Mouse (Mus musculus) heart, embryonic 13.5 days (tissue): ENCODE results near the gene Pik3c2b. TPM values are rescaled to one million over a fixed set of nuclear protein-coding genes. Genes with fewer than 3 reads are reported as not detected.

Source experiments
- ATAC-seq: fragments of 200-750 bp; cut with Nextera tagmentation; 2 replicates; pipeline ENCODE4 v1.8.0; 2017; ENCODE audit warnings: moderate TSS enrichment; ENCODE audit not compliant: insufficient number of reproducible peaks, low FRiP score, low TSS enrichment; ENCODE audit errors: extremely low read depth
- H3K27ac ChIP-seq: fragments of 300-500 bp; sonication (generic); replicated peaks from 2 replicates; pipeline ENCODE4 v1.5.1; 2015; ENCODE audit warnings: moderate library complexity, mild to moderate bottlenecking, inconsistent platforms
- H3K27me3 ChIP-seq: fragments of 300-500 bp; sonication (generic); replicated peaks from 2 replicates; pipeline ENCODE4 v1.6.1; 2015; ENCODE audit warnings: mild to moderate bottlenecking, inconsistent platforms
- H3K36me3 ChIP-seq: fragments of 300-500 bp; sonication (generic); 2 replicates; pipeline ENCODE4 v1.6.1; 2015; ENCODE audit warnings: mild to moderate bottlenecking, inconsistent platforms
- H3K4me1 ChIP-seq: fragments of 300-500 bp; sonication (generic); 2 replicates; pipeline ENCODE4 v1.6.1; 2015; ENCODE audit warnings: inconsistent platforms
- H3K4me2 ChIP-seq: fragments of 300-500 bp; sonication (generic); 2 replicates; pipeline ENCODE4 v1.6.1; 2015; ENCODE audit warnings: inconsistent platforms, mild to moderate bottlenecking, moderate library complexity
- H3K4me3 ChIP-seq: fragments of 300-500 bp; sonication (generic); 2 replicates; pipeline ENCODE4 v1.5.1; 2015; ENCODE audit warnings: moderate library complexity, mild to moderate bottlenecking, inconsistent platforms
- H3K9ac ChIP-seq: fragments of 300-500 bp; sonication (generic); 2 replicates; pipeline ENCODE4 v1.6.1; 2015; ENCODE audit warnings: inconsistent platforms, mild to moderate bottlenecking, moderate library complexity
- H3K9me3 ChIP-seq: fragments of 300-500 bp; sonication (generic); 2 replicates; pipeline ENCODE4 v1.6.1; 2016; ENCODE audit warnings: inconsistent platforms
- WGBS: fragments of 180-500 bp; shearing (Covaris S2); methylation state at CpG from one replicate; pipeline ENCODE4 v1.1.7; 2015; ENCODE audit warnings: mixed read lengths; 5-methylcytosine and 5-hydroxymethylcytosine counted together
- polyA plus RNA-seq: library from polyadenylated mRNA; unstranded; fragments of >200 nt; fragmentation: Nextera tagmentation; extraction: Ambion mirVana; gene quantifications from 2 replicates; pipeline ENCODE4 v1.2.1, GENCODE M21; 2015

Gene Pik3c2b
- 8.5 and 9.5 TPM in 2 replicates for polyA plus RNA-seq

- ATAC-seq, result no peak
- WGBS, result 5% methylated on average over 15 of the region's 15 CpGs
- Histone ChIP-seq H3K36me3 (no peaks in the 10 kb centered on the region), H3K9ac (peak within 1 kb of the TSS; percentile 86), H3K27me3 (no peaks in the 10 kb centered on the region), H3K4me1 (peaks cover 44% of the 10 kb centered on the region), H3K27ac (peak within 1 kb of the TSS; percentile 87), H3K4me2 (peak within 1 kb of the TSS; percentile 74), H3K4me3 (peak within 1 kb of the TSS; percentile 73), H3K9me3 (no peaks in the 10 kb centered on the region)
These were observed at the start of gene Pik3c2b for GRCm38 (mm10) chr1:133045011-133045860. Gene Pik3c2b, plus strand, starts transcription at chr1:133045667.

- Histone ChIP-seq H3K4me1 (no peaks in the 10 kb centered on the region), H3K4me2 (no peak overlapping the region), H3K9ac (no peak overlapping the region), H3K36me3 (peaks cover 91% of the 10 kb centered on the region), H3K27me3 (no peaks in the 10 kb centered on the region), H3K4me3 (no peak overlapping the region), H3K9me3 (no peaks in the 10 kb centered on the region), H3K27ac (no peak overlapping the region)
- no peak for ATAC-seq
- WGBS, result 91% methylated on average over 6 of the region's 6 CpGs
These were observed 45.1 kb upstream of the Pik3c2b start for GRCm38 (mm10) chr1:133000347-133000746.

- Histone ChIP-seq H3K27ac (no peak overlapping the region), H3K36me3 (peaks cover 77% of the 10 kb centered on the region), H3K9ac (no peak overlapping the region), H3K4me2 (no peak overlapping the region), H3K27me3 (no peaks in the 10 kb centered on the region), H3K4me1 (peaks cover 13% of the 10 kb centered on the region), H3K9me3 (no peaks in the 10 kb centered on the region), H3K4me3 (no peak overlapping the region)
- ATAC-seq, result no peak
- 87% methylated on average over 3 of the region's 3 CpGs for WGBS
These were observed 38.9 kb upstream of the Pik3c2b start for GRCm38 (mm10) chr1:133006571-133006970.

GRCm38 (mm10) chr1:133011955-133012841 lies 33.3 kb upstream of the Pik3c2b start:
- ATAC-seq, result no peak
- H3K4me3 ChIP-seq, result no peak overlapping the region
- WGBS, result 86% methylated on average over 12 of the region's 13 CpGs
- H3K4me2 ChIP-seq, result no peak overlapping the region
- H3K9me3 ChIP-seq, result no peaks in the 10 kb centered on the region
- H3K9ac ChIP-seq, result no peak overlapping the region
- H3K36me3 ChIP-seq, result peaks cover 79% of the 10 kb centered on the region
- peaks cover 10% of the 10 kb centered on the region for H3K4me1 ChIP-seq
- no peaks in the 10 kb centered on the region for H3K27me3 ChIP-seq
- H3K27ac ChIP-seq, result no peak overlapping the region

DNA sequence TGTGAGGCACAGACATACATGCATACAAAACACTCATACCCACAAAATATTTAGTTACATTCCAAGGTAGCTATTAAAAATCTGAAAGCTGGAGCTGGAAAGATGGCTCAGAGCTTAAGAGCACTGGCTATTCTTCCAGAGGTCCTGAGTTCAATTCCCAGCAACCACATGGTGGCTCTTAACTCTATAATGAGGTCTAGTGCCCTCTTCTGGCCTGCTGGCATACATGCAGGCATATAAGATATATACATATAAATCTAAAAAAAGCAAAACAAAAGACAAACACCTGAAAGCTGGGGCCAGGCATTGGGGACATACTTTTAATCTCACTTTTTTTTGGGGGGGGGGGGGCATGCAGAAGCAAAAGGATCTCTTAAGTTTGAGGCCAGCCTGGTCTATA lies 32.1 kb upstream of the Pik3c2b start:
- no peak overlapping the region for H3K9ac ChIP-seq
- ATAC-seq, result no peak
- H3K36me3 ChIP-seq, result peaks cover 82% of the 10 kb centered on the region
- no peak overlapping the region for H3K27ac ChIP-seq
- H3K27me3 ChIP-seq, result no peaks in the 10 kb centered on the region
- H3K4me2 ChIP-seq, result no peak overlapping the region
- peaks cover 4% of the 10 kb centered on the region; the same call in 1 of the 2 replicates for H3K4me1 ChIP-seq
- no peaks in the 10 kb centered on the region for H3K9me3 ChIP-seq
- H3K4me3 ChIP-seq, result no peak overlapping the region

DNA sequence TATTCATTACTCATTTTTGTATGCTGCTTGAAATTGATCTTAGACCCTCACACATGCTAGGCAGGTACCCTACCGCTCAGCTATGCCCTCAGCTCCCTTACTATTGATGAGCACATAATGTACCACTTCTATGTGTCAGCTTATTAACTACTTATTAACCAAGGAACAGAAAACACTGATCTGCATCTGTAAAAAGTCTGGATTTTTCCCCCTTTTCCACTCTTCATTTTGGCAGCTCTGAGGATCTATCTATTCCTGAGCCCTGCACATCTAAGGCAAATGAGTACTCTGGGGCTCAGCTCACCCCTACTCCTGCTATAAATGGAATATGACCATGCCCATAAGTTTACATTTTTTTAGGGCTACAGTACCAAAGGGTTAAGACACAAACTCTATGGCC lies 31.3 kb upstream of the Pik3c2b start:
- ATAC-seq, result no peak
- Histone ChIP-seq H3K4me3 (no peak overlapping the region), H3K27me3 (no peaks in the 10 kb centered on the region), H3K27ac (no peak overlapping the region), H3K36me3 (peaks cover 83% of the 10 kb centered on the region), H3K4me1 (peaks cover 3% of the 10 kb centered on the region; the same call in 1 of the 2 replicates), H3K9me3 (no peaks in the 10 kb centered on the region), H3K9ac (no peak overlapping the region), H3K4me2 (no peak overlapping the region)
- WGBS, result 100% methylated on average over 1 of the region's 1 CpGs

- H3K36me3 ChIP-seq, result peaks cover 69% of the 10 kb centered on the region
- H3K4me3 ChIP-seq, result no peak overlapping the region
- no peak overlapping the region for H3K27ac ChIP-seq
- 93% methylated on average over 9 of the region's 9 CpGs for WGBS
- H3K9me3 ChIP-seq, result no peaks in the 10 kb centered on the region
- no peak for ATAC-seq
- H3K4me2 ChIP-seq, result no peak overlapping the region
- H3K27me3 ChIP-seq, result no peaks in the 10 kb centered on the region
- no peak overlapping the region for H3K9ac ChIP-seq
- peaks cover 16% of the 10 kb centered on the region for H3K4me1 ChIP-seq
These were observed 28.6 kb upstream of the Pik3c2b start for GRCm38 (mm10) chr1:133016775-133017428.

GRCm38 (mm10) chr1:133018580-133018979 lies 26.9 kb upstream of the Pik3c2b start:
- Histone ChIP-seq H3K4me3 (no peak overlapping the region), H3K36me3 (peaks cover 59% of the 10 kb centered on the region), H3K27ac (no peak overlapping the region), H3K4me2 (no peak overlapping the region), H3K9me3 (no peaks in the 10 kb centered on the region), H3K4me1 (peaks cover 16% of the 10 kb centered on the region), H3K9ac (no peak overlapping the region), H3K27me3 (no peaks in the 10 kb centered on the region)
- 86% methylated on average over 2 of the region's 2 CpGs for WGBS
- no peak for ATAC-seq

- Histone ChIP-seq H3K36me3 (peaks cover 52% of the 10 kb centered on the region), H3K9me3 (no peaks in the 10 kb centered on the region), H3K9ac (0 out of 2 replicates have a peak overlapping the region, but pooled peaks have one; percentile 10), H3K27me3 (no peaks in the 10 kb centered on the region), H3K4me3 (no peak overlapping the region), H3K4me1 (peaks cover 22% of the 10 kb centered on the region), H3K27ac (no peak overlapping the region), H3K4me2 (no peak overlapping the region)
- no peak for ATAC-seq
These were observed 26.2 kb upstream of the Pik3c2b start for GRCm38 (mm10) chr1:133019312-133019711.

DNA sequence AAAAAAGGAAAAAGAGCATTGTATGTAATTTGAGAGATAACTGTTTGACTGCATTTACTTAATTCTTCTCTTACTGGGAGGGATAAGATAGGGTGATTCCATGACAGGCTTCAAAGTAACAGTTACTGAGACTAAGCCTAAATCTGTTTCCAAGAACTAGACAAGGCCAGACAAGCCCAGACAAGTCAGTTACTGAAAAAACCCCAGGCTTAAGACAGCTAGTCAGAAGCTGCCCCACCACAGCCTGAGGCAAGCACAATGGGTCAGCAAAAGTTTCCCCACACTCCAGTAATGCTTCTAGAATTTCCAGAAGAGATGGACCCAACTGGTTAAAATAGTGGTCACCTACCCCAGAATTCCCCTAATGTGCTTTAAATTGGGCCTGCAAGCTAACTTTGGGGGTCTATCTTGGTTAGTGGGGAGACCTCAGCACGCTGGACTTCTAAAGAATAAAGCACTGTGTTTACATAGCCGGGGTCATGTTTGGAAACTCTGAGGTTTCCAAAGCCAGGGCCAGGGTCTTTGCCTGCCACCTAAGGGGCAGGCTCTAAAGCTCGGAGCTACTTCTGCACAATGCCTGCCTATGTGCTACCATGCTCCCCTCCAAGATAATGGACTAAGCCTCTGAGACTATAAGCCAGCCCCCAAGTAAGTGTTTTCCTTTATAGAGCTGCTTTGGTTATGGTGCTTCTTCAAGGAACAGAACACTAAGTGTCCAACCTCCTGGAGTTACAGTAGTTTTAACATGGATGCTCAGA lies 25.2 kb upstream of the Pik3c2b start:
- ATAC-seq, result no peak
- Histone ChIP-seq H3K36me3 (peaks cover 43% of the 10 kb centered on the region), H3K9me3 (no peaks in the 10 kb centered on the region), H3K27ac (0 out of 2 replicates have a peak overlapping the region, but pooled peaks have one; percentile 39), H3K4me3 (no peak overlapping the region), H3K9ac (peak overlapping the region; percentile 37; the same call in 1 of the 2 replicates), H3K4me2 (no peak overlapping the region), H3K27me3 (no peaks in the 10 kb centered on the region), H3K4me1 (peaks cover 25% of the 10 kb centered on the region)
- 68% methylated on average over 3 of the region's 3 CpGs for WGBS
